Mouse (Mus musculus) hematopoietic stem cell, adult 5-6 weeks (primary cell): ENCODE data around the gene Nsg2. TPM values are rescaled to one million over a fixed set of nuclear protein-coding genes. Genes with fewer than 3 reads are reported as not detected.

ENCODE experiments used
- ATAC-seq, 2 experiments: fragments of 125-278 bp in 1 of 2; replicated peaks in 1 of 2; 2 replicates each; pipeline ENCODE4 v1.8.0; 2016 to 2017; ENCODE audit warnings: inconsistent platforms in 2 of 2, mild to moderate bottlenecking in 2 of 2, moderate number of reproducible peaks in 2 of 2, low read depth in 1 of 2, moderate TSS enrichment in 1 of 2; ENCODE audit not compliant: low FRiP score in 2 of 2, poor library complexity in 2 of 2, severe bottlenecking in 2 of 2, insufficient read depth in 1 of 2, low TSS enrichment in 1 of 2
- total RNA-seq: library from RNA; stranded (forward); fragments of 172-1452, 232-1000 nt; gene quantifications from 2 replicates; pipeline ENCODE4 v1.2.3, GENCODE M21; 2017

Gene Nsg2
- total RNA-seq, 1 experiment from 2014 or later, result 6.0 TPM

DNA sequence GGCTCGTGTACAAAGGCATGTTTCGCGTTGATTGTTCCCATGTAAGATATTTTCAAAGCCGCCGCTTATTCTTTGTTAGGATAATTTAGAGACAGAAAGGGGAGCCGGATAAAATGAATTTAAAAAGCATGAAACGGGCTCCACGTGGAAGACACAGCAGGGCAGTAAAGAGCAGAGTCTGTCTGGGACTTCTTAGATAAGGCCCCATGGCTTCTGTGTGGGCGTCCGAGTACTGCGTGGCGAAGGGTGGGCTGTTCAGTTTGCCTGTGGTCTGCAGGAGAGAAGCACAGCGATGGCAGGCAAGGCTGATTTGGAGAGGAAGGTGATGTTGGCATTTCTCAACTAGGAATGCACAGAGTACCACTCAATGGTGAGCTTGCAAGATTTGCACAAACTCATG lies 57.6 kb downstream of the Nsg2 start:
- no peak for ATAC-seq

DNA sequence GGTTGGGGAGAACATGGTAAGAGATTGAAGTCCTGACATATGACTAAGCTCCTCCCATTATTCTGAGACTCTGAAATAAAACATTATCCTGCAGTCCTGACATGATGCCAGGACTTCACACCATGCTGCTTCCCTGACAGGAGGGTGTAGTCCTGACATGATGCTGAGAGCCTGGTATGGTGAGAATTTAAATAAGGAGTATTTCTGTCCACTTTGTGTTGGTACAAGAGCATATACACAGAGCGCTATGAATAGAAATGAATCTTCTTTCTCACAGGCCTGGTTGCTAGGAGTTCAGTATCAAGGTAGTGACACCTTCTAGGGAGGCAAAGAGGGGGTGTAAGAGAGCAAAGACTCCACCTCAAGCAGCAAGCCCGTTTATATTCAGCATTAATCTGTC lies 60.8 kb downstream of the Nsg2 start:
- no peak for ATAC-seq

DNA sequence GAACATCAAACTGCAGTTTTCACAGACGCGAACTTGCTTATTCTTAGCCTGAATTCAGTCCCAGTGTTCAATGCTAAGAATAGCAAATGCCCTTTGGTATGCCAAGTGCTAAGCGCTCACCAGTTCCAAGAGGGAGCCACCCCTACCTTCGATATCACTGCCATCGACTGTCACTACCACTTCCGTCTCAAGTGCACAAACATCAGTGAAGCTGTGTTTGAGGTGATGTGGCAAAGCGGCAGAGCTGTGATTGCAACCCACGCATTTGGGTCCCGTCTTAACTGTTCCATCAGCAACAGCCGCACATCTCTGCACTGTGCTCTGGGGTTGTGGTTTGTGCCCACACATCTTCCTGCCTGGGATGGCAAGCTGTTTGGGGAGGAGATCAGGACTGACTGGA lies 61.6 kb downstream of the Nsg2 start:
- no peak for ATAC-seq

DNA sequence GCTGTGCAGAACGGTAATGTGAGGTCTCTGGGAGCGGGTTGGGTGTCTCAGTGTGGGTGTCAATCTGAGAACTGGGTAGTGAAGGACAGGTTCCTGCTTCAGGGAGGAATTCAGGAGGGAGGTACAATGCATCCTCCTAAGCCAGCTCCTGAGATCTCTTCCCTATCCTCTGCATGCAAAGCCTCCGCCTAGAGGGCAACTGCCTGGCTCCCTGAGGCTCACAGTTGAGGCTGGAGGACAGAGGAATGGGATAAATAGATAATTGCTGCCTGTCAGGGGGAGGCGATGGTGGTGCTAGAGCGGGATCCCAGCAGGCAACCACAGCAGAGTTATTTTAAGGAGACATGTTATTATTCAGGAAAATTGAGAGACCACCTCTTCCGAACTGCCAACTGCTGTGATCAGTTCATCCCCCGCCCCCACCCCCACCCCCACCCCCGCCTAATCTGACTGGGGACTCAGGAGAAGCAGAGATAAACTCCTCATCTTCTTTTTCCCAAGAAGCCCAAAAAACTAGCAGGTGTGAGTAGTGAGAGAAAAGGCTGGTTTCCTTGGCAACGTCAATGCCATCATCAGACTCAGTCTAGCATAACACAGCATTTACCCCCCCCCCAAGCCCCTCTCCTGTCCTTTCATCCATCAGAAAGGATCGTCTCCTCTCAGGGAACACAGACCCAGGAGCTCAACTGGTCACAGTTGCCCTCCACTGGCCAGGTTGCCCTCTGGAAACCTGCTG lies 63.7 kb downstream of the Nsg2 start:
- no peak for ATAC-seq

DNA sequence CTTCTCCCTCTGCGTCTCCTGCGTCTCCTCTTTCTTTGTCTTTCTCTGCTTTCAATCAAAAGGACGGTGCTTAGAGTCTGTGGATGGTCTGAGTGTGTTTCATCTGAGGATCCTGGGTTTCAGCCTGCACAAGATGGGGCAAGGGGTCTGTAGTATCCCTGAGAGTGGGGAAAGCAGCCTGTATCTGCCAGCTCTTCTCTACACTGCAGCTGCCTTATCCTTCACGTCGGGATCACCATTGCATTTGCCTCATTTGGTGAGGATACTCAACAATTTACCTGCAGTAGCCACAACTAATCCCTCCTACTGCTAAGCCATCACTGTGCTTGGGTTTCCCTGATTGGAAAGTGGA lies 64.2 kb downstream of the Nsg2 start:
- no peak for ATAC-seq

DNA sequence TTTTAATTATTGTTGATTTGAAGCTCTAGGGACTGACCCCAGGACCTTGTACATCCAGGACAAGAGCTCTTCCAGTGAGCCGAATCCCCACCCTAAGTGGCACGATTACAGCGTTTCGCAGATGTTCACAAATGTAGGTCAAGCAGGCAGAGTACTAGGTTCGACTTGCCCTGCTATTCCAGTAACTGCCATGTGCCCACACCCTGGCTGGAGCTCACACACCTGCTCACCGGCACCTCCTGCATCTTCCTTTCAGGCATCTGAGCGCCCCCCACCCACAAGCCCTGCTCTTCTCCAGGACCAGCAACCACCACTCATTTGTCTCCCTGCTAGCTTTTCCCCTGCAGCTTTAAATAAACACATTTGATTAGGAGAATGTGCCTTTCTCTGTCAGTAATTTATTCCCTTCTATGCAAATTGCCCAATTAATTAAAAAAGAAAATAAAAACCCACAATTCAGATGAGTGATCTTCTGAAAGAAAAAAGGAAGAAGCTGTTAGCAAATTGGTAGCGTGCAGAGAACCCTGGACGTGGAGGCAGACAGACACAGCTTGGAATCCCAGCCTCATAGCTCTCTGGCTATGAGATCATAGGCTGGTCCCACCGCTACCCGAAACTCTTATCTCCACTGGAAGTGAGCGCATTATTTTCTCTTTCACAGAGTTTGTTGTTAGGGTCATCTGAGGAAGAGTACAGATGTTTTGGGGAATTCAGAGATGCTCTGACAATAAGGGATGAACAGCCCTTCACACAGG lies 68.7 kb downstream of the Nsg2 start:
- no peak for ATAC-seq

DNA sequence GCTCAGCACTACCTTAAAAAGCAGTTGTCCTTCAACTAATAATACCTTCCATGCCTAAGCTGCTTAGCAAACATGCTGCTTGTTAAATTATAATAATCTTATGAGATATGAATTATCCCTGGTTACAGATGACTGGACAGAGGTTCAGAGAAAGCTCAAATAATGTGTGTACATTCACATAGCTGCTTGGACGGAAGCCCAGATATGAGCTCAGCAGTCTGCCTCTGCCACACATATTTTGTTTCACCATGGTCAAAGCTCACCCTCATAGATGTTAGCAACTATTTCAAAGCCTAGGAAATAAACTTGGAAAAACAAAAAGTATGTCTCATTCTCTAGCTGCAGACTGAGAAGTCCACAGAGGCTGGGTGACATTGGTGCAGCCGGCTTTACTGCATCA lies 74.9 kb downstream of the Nsg2 start:
- no peak for ATAC-seq

DNA sequence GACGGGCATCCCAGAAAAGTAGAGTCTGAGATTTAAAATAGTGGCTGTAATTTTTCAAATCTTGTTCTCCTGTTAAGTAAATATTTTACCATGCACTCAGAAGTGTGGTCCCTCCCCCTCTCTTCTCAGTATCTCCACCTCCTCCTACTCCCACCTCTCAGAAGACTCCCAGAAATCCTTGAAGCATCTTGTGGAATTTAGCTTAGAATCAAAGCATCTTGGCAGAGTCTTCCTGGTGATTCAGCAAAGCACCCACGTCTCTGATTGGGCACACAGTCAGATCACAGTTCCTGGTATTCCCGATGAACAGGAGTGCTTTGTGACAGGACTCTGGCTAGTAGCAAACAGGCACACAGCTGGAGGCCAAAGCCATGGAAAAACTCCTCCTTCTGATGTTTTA lies 83.2 kb downstream of the Nsg2 start:
- no peak for ATAC-seq

DNA sequence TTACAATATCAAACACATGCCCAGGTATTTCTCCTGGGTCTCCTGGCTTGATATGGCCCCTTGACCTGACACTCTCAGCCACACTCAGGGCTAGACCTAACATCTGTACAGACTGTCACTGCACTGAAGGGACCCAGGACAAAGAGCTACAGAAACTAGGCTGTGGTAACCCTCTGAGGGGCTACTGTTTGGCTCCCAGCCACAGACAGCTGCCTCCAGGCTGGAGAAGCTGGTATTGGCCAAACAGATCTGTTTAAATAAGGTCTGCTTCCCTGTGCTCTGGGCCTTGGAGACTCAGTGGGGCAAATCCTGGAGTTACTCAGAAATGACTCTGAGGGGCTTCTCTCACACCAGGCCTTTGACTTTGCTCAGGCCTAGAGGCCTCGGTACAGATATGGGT lies 86.3 kb downstream of the Nsg2 start:
- no peak for ATAC-seq

DNA sequence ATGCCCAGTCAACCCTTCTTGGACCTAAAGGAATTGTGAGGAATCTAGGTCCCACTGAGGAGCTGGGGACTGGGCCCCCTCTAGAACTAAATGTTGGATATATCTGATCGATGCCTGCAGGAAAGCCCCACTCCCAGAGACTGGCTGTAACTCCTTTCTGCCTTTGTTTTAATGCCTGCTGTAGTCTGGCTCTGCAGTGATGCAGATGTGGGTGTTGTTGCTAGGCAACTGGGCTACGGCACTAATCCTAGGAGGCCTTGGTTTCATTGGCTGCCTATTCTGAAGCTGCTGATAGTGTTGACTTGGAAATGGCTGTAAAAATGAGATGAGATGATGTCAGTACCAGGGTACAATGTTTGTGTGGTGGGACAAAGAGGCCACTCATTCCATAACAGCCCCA lies 87.1 kb downstream of the Nsg2 start:
- no peak for ATAC-seq

DNA sequence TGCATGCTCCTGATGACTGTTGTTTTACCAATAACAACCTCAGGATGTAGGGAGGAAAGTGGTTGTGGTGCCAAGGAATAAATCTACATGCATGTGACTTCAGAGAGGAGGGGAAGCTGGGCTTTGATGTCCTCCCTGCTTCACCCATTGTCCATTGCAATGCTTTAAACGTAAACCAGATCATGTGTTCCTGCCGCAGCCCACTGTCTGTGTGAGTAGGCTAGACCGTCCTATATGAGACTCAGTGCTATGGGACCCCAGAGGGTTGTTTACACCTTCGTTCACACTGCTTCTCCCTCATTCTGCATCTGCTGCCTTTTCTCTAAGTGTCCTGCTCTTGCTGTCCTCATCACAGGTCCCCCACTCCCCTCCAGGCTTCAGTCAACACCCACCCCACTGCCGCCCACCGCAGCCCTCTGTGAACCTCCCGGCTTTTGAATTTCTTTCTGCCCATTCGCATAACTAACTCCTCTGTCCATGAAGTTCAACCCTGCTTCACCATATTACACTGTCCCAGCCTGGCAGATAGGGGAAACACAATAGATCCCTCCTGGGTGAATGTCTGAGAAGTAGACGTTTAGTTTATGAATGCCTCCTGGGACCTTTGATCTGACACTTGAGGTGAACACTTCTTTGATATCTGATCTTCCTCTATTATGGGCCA lies 87.6 kb downstream of the Nsg2 start:
- ATAC-seq, result no peak

DNA sequence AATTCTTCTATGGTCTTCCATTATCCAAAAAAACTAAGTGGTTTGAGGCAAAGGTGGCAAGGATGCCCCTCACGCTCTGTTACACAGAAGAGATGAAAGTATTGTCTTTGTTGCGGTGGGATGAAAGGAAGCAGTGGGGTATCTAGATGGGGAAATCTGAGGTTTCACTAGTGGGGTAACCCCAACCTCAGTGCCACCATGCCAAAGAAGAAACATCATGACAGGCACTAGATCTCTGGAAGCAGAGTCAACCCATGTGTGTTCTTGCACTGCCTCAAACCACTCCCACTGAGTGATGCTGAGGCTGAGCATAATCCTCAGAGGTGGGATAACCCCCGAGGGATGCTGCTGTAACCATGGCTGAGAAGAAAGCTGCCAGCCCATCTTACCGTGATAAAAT lies 95.5 kb downstream of the Nsg2 start:
- ATAC-seq, result no peak

DNA sequence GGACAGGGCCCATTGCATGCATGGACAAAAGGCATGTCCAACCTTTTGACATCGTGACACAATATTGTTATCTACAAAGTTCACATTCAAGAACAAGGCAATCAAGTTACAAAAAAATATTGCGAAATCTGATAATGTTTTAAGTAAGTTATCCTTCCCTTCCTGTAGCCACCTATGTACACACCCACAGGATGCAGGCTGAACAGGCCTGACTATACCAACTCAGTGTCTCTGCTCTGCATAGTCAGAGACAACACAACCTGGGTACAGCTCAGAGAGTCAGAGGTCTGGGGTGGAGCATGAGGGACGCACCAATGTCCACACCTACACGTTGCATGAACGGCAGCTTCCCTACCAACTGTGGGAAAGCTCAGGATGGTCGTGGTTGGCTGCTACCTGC lies 96.1 kb downstream of the Nsg2 start:
- no peak for ATAC-seq

DNA sequence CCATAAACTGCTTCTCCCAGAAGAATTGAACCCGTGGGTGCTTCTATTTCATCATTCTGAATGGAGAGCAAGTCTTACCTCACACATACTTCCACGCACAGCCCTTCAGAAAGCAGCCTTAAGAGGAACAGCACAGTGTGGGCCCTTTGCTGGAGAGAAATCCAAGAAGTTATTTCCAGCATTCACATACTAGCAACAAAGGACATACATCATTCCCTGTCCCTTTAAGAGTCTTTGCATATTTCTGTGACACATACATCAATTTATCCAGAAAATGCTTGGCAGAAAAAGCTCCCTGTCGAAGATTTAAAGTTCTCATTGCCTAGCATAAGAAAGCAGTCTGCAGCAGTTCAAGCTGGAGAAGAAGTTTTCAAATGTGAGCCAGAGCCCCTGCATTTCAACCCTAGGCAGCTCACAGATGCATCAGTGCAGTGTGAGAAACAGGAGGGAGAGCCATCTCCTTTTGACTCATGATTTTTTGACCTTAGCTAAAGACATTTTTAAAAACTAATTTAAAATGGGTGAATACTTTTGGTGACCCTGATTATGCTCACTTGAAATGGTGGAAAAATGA lies 100.9 kb downstream of the Nsg2 start:
- ATAC-seq, result no peak

DNA sequence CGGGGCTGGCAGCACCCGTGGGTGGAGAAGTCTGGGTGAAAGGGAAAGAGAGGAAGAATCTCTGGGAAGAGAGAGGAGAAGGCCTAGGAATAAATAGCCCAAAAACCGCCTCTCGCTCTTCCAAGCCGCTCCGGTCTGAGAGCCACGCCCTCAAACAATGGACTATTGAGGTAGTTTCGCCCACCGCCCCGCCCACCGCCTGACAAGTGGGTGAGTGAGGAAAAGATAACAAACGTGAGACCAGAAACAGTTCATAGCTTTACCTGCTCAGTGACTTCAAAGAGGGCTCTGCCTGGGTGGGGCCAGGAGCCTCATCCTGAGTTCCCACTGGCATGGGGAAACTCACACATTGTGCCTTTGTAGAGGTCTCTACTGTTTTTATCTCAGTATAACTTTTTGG lies 102.7 kb downstream of the Nsg2 start:
- no peak for ATAC-seq

DNA sequence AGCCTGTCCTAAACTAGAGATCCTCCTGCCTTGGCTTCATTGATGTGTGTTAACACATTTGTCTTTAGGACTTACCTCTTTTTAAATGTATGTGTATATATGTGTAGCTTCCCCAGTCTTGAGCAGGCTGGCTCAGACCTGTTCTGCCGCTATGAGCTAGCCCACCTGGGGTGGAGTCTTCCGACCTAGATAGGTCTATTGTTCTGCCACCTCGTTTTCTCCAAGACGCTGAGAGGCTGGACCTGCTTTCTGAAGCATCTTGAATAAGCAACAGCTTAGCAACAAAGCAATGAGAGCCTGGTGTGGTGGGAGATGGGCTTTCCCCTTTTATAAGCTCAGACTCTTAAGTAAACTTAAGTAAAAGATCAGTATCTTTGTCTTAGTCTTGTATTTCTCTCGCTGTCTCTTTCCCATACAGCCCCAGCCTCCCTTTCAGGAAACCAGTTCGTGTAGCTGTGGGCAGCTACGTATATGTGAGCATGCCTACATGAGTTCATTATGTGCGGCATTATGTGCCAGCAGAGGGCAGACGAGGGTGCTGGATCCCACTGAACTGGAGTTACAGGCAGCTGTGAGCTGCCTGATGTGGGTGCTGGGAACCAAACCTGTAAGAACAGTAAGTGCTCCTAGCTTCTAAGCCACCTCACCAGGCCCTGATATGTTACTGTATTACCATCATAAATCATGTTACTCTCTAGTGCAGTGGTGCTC lies 104.3 kb downstream of the Nsg2 start:
- no peak for ATAC-seq

DNA sequence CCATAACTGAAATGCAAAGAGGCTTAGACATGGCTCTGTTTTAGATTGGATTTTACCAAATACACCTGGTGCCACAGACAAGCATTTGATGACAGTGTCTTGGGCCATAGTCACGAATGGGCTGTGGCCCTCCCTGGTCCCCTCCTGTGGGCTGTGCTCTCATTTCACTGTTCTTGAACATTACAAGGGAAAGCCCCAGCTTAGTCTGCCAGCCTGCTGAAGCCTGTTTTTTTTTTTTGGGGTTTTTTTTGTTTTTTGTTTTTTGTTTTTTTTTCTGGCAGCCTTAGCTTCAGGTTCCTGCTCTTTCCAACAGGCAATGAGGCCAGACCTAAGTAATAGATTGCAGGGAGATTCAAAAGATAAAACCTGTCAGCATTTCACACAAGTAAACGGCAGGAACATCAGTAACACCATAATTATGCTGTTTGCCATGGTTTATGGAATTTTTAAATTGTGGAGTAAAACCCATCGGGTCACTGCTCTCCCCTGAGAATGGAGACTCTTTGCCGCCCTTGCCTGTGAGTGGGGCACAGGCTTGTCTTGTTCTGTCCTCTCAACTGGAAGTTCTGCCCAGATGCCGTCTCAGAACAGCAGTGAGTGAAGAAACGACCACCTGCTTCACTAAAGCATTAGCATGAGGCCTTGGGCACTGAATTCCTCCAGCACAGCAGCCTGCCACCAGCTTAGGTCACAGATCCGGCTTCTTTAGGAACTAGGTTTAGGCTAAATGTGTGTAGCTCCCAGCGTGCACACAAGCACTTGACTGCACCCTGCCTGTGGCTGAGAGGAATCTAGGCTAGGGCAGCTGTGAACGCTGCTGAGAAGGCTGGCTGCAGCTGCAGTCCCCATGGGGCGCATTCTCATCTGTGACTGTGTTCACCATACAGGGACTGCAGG lies 105.7 kb downstream of the Nsg2 start:
- no peak for ATAC-seq
